Mouse (Mus musculus) heart, embryonic 13.5 days (tissue): ENCODE data around the gene Gm49320. TPM values are rescaled to one million over a fixed set of nuclear protein-coding genes. Genes with fewer than 3 reads are reported as not detected.

Source experiments
- ATAC-seq: fragments of 200-750 bp; cut with Nextera tagmentation; 2 replicates; pipeline ENCODE4 v1.8.0; 2017; ENCODE audit warnings: moderate TSS enrichment; ENCODE audit not compliant: insufficient number of reproducible peaks, low FRiP score, low TSS enrichment; ENCODE audit errors: extremely low read depth
- H3K27ac ChIP-seq: fragments of 300-500 bp; sonication (generic); replicated peaks from 2 replicates; pipeline ENCODE4 v1.5.1; 2015; ENCODE audit warnings: moderate library complexity, mild to moderate bottlenecking, inconsistent platforms
- H3K27me3 ChIP-seq: fragments of 300-500 bp; sonication (generic); replicated peaks from 2 replicates; pipeline ENCODE4 v1.6.1; 2015; ENCODE audit warnings: mild to moderate bottlenecking, inconsistent platforms
- H3K36me3 ChIP-seq: fragments of 300-500 bp; sonication (generic); 2 replicates; pipeline ENCODE4 v1.6.1; 2015; ENCODE audit warnings: mild to moderate bottlenecking, inconsistent platforms
- H3K4me1 ChIP-seq: fragments of 300-500 bp; sonication (generic); 2 replicates; pipeline ENCODE4 v1.6.1; 2015; ENCODE audit warnings: inconsistent platforms
- H3K4me2 ChIP-seq: fragments of 300-500 bp; sonication (generic); 2 replicates; pipeline ENCODE4 v1.6.1; 2015; ENCODE audit warnings: inconsistent platforms, mild to moderate bottlenecking, moderate library complexity
- H3K4me3 ChIP-seq: fragments of 300-500 bp; sonication (generic); 2 replicates; pipeline ENCODE4 v1.5.1; 2015; ENCODE audit warnings: moderate library complexity, mild to moderate bottlenecking, inconsistent platforms
- H3K9ac ChIP-seq: fragments of 300-500 bp; sonication (generic); 2 replicates; pipeline ENCODE4 v1.6.1; 2015; ENCODE audit warnings: inconsistent platforms, mild to moderate bottlenecking, moderate library complexity
- H3K9me3 ChIP-seq: fragments of 300-500 bp; sonication (generic); 2 replicates; pipeline ENCODE4 v1.6.1; 2016; ENCODE audit warnings: inconsistent platforms
- WGBS: fragments of 180-500 bp; shearing (Covaris S2); methylation state at CpG from one replicate; pipeline ENCODE4 v1.1.7; 2015; ENCODE audit warnings: mixed read lengths; 5-methylcytosine and 5-hydroxymethylcytosine counted together
- polyA plus RNA-seq: library from polyadenylated mRNA; unstranded; fragments of >200 nt; fragmentation: Nextera tagmentation; extraction: Ambion mirVana; gene quantifications from 2 replicates; pipeline ENCODE4 v1.2.1, GENCODE M21; 2015

The Gm49320 gene
- polyA plus RNA-seq, 1 experiment from 2014 or later = 0.52 TPM

DNA sequence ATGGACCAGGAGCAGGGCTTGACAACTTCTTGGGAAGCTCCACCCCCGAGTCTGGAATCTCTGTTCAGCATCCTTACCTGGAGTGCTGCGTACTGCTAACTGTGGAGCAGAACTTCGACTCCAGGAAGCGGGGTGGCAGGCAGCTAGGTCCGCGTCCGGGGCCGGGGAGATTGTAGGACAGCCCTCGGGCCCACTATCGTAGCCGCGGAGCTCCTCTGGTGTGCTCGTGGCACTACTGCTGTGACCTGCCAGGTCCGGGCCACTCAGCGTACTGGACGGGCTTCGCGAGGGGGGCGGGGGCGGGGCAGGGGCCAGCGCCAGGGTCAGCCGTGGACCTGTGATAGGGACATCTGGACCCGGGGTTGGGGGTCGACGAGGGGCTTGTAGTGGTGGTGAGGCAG, 25.9 kb upstream of the Gm49320 start:
- Histone ChIP-seq H3K9me3 (no peaks in the 10 kb centered on the region), H3K36me3 (peaks cover 3% of the 10 kb centered on the region; the same call in 1 of the 2 replicates), H3K27me3 (peaks cover 80% of the 10 kb centered on the region), H3K9ac (peak overlapping the region; percentile 71), H3K4me1 (peaks cover 37% of the 10 kb centered on the region), H3K4me3 (peak overlapping the region; percentile 51), H3K4me2 (peak overlapping the region; percentile 82), H3K27ac (no peak overlapping the region)
- WGBS = under 1% methylated on average over 25 of the region's 25 CpGs
- peak; percentile 48 for ATAC-seq

DNA sequence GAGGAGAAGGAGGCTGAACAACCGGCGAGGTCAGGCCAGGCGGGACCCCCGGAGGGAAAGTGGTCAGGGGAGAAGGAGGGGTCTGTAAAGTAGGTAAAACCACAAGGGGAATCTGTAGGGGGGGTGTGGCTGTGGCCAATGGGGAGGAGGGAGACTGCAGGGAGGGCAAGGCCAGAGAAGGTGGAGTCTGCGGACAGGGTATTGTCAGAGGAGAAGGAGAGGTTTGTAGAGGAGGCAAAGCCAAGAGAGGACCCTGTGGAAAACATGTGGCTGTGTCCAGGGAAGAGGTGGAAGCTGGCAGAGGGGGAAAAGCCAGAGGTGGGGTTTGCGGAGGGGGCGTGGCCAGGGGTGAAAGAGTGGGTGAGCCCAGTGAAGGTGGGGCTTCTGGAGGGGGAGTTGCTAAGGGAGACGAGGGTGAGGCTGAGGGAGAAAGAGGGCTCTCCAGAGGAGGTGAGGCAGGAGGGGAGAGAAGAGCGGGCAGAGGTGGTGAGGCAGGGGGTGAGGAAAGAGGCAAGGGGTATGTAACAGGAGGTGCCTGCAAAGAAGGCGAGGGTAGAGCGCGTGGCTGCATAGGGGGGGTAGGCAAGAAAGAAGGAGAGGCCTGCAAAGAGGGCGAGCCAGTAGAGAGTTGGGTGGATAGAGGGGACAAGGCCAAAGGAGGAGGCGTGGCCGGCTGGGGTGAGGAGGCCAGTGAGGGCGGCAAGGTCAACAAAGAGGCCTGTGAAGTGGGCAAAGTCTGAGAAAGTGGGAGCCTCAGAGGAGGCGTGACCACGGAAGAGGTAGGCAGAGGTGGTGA, 25.3 kb upstream of the Gm49320 start:
- peak overlapping the region; percentile 51 for H3K4me3 ChIP-seq
- H3K4me1 ChIP-seq = peaks cover 37% of the 10 kb centered on the region
- no peak overlapping the region for H3K27ac ChIP-seq
- 3% methylated on average over 18 of the region's 18 CpGs for WGBS
- peak overlapping the region; percentile 82 for H3K4me2 ChIP-seq
- no peaks in the 10 kb centered on the region for H3K9me3 ChIP-seq
- peaks cover 3% of the 10 kb centered on the region; the same call in 1 of the 2 replicates for H3K36me3 ChIP-seq
- ATAC-seq = peak; percentile 17; the same call in 1 of the 2 replicates
- H3K9ac ChIP-seq = peak overlapping the region; percentile 71
- H3K27me3 ChIP-seq = peaks cover 80% of the 10 kb centered on the region

DNA sequence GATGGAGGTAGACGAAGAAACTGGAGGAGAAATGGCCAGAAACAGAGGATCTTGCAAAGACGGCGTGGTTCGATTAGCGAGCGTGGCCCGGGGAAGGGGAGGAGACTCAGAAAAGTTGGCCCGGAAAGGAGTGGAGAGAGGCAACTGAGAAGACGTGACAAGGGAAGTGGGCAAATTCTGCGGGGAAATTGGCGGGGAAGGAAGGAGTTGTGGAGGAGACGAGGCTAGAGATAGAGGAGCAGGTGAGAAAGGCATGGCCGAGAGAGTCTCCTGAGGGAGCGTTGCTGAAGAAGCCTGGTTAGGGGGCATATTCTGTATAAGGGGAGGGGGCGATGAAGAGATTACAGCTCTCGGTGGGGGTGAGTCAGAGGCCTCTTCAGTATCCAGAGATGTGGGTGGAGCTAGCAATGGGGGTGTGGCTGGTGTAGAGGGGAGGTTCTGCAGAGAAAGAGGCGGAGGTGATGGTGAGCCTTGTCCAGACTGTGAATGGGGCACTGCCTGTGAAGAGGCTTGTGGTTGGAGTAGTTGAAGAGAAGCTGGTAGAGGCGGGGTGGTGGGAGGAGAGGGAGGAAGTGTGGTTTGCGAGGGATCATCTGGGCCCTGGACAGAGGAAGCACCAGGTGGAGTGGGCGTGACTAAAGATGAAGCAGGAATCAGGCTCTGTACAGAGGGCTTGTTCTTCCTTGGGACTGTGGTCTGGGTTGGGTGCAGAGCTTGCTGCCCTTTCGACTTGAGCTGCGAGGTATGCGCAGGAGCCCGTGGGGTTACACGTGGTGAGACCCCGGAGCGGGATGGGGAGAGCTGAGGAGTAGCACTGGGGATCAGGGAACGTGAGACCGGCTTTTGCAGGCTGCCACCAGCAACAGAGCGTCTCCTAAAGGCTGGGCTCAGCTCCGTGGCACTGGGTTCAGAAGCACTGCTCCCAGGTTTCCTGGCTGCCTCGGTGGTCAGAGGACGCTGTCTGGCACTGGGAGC, 24.4 kb upstream of the Gm49320 start:
- Histone ChIP-seq H3K27ac (no peak overlapping the region), H3K27me3 (peaks cover 86% of the 10 kb centered on the region)

DNA sequence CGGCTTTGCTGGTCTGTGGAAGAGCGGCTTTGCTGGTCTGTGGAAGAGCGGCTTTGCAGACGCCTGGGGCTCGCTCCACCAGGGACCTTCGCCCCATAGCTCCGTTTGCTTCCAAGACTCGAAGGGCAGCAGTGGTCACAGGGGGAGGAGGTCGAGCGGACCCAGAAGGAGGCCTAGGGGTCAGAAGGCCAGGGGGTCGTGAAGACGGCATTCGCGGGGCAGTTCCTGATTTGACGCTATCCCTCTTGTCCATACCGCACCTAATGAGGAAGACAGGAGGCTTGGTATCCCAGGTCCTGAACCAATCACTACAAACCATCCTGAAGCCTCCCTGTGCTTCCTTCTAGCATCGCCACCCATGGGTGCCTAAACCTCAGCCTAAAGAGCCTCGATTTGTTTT, 22.4 kb upstream of the Gm49320 start:
- Histone ChIP-seq H3K4me3 (peak overlapping the region; percentile 63), H3K9ac (peak overlapping the region; percentile 79), H3K36me3 (no peaks in the 10 kb centered on the region), H3K27me3 (peaks cover 87% of the 10 kb centered on the region), H3K9me3 (no peaks in the 10 kb centered on the region), H3K4me1 (peaks cover 37% of the 10 kb centered on the region), H3K27ac (no peak overlapping the region), H3K4me2 (peak overlapping the region; percentile 96)
- 8% methylated on average over 18 of the region's 18 CpGs for WGBS
- no peak for ATAC-seq

More for the DNA sequence above, 24.4 kb upstream of the Gm49320 start:
- 5% methylated on average over 33 of the region's 33 CpGs for WGBS
- Histone ChIP-seq H3K4me3 (peak overlapping the region; percentile 51), H3K9me3 (no peaks in the 10 kb centered on the region), H3K9ac (peak overlapping the region; percentile 71), H3K4me1 (peaks cover 37% of the 10 kb centered on the region), H3K36me3 (peaks cover 3% of the 10 kb centered on the region; the same call in 1 of the 2 replicates), H3K4me2 (peak overlapping the region; percentile 82)
- peak; percentile 62 for ATAC-seq

DNA sequence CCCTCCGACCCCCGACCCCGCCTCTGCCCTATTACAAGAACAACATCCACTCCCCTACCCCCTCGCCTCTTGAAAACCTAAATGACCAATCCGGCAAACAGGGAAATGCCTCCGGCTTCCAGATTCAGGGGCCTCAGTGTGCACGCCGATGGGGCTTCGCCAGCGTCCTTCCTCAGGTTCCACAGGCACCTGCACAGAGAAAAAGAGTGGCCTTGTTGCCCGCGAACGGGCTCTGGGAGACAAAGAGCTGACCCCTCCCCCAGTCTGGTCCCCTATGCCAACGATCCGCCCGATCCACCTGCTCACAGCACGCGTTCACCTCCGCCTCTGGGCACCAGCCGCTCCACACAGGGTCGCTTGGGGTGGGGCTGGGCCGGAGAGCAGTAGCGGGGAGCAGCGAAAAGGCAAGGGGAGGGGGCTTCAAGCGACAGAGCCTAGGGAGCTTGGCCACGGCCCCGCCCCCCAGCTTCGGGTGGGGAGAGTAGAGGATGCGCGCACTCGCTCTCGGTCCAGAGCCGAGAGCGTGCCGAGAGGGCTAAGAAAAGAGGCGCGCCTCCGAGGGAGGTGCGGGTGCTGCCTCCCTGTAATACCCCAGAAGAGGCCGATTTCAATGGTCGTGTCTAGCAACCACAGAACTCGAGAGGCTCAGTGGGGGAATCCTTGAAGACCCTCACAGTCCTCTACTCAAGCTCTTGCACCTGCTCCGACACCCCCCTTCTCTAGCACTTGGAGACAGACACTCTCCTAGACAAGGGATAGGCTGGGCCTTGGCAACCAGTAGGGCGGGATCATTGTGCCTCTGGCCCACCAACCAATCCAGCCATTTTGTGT, 21.7 kb upstream of the Gm49320 start, which contains the start of gene Prr36:
Gene Prr36, minus strand, starts transcription at position 669 of the 831 bp plus-strand sequence.
- ATAC-seq = no peak
- Histone ChIP-seq H3K9me3 (no peaks in the 10 kb centered on the region), H3K27me3 (peaks cover 82% of the 10 kb centered on the region), H3K9ac (peak within 1 kb of the TSS; percentile 79), H3K4me2 (peak within 1 kb of the TSS; percentile 96), H3K36me3 (no peaks in the 10 kb centered on the region), H3K4me3 (peak within 1 kb of the TSS; percentile 63), H3K27ac (no peak within 1 kb of the TSS), H3K4me1 (peaks cover 37% of the 10 kb centered on the region)
- 3% methylated on average over 44 of the region's 44 CpGs for WGBS

DNA sequence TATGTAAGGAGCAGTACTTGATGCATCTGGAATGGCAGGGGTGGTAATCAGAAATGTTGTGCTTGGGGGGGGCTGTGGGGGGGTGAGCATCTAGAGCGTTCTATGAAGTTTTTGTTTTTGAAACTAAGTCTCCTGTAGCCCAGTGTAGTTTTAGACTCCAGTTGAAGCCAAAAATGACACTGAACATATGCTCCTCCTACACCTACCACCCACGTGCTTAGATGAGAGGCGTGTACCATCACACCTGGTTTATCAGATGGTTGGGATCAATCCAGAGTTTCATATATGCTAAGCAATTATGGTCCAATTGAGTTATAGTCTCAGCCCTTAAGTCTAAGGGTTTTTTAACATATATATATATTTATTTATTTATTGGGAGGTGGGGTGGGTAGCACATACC, 19.0 kb upstream of the Gm49320 start:
- H3K4me3 ChIP-seq = no peak overlapping the region
- H3K9ac ChIP-seq = no peak overlapping the region
- no peak overlapping the region for H3K27ac ChIP-seq
- 75% methylated on average over 3 of the region's 3 CpGs for WGBS
- H3K9me3 ChIP-seq = no peaks in the 10 kb centered on the region
- no peak overlapping the region for H3K4me2 ChIP-seq
- no peaks in the 10 kb centered on the region for H3K36me3 ChIP-seq
- H3K27me3 ChIP-seq = peaks cover 76% of the 10 kb centered on the region
- H3K4me1 ChIP-seq = peaks cover 17% of the 10 kb centered on the region
- ATAC-seq = no peak

DNA sequence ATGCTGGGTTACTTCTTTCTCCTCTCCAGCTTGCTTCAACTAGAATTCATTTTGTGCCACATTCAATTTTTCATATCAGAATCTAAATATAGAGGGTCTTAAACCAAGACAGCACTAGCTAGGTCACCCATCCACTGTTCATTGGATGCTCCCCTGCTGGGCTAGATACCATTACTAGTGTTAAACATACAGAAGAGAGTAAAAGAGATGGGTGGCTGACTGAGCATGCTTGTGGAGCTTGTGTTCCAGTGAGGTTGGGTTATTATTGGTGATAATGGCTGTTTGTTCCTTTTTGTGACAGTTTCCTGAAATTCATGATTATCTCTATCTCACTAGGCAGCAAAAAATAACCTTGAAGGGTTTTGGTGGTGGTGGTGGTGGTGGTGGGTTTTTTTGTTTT, 16.6 kb upstream of the Gm49320 start:
- H3K27ac ChIP-seq = no peak overlapping the region
- no peaks in the 10 kb centered on the region for H3K36me3 ChIP-seq
- H3K4me1 ChIP-seq = peaks cover 11% of the 10 kb centered on the region
- peaks cover 76% of the 10 kb centered on the region for H3K27me3 ChIP-seq
- no peak overlapping the region for H3K9ac ChIP-seq
- no peak for ATAC-seq
- no peaks in the 10 kb centered on the region for H3K9me3 ChIP-seq
- H3K4me2 ChIP-seq = no peak overlapping the region
- H3K4me3 ChIP-seq = no peak overlapping the region

DNA sequence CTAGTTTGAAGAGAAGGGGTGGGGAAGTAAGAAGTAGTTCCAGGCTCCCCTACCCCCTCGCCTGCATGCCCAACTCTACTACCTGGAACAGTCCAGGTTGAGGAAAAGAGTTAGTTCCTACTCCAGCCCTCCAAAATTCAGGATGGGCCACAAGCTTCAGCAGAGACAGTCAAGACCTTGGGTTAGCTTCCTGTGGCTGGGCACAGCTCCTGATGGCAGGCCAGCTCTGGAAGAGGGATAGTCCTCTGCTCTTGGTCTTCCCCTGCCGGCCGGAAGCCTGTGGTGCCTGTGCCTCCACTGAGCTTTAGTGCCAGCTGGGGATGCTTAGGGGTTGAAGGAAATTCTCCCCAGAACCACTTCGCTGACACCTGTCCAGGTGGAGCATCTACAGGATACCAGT, 12.3 kb upstream of the Gm49320 start:
- H3K9me3 ChIP-seq = no peaks in the 10 kb centered on the region
- H3K27me3 ChIP-seq = peaks cover 69% of the 10 kb centered on the region
- no peaks in the 10 kb centered on the region for H3K36me3 ChIP-seq
- H3K4me2 ChIP-seq = peak overlapping the region; percentile 65
- ATAC-seq = no peak
- H3K4me3 ChIP-seq = peak overlapping the region; percentile 39
- 24% methylated on average over 4 of the region's 4 CpGs for whole genome bisulfite sequencing
- H3K9ac ChIP-seq = peak overlapping the region; percentile 70; the same call in 1 of the 2 replicates
- no peak overlapping the region for H3K27ac ChIP-seq
- peaks cover 14% of the 10 kb centered on the region for H3K4me1 ChIP-seq

DNA sequence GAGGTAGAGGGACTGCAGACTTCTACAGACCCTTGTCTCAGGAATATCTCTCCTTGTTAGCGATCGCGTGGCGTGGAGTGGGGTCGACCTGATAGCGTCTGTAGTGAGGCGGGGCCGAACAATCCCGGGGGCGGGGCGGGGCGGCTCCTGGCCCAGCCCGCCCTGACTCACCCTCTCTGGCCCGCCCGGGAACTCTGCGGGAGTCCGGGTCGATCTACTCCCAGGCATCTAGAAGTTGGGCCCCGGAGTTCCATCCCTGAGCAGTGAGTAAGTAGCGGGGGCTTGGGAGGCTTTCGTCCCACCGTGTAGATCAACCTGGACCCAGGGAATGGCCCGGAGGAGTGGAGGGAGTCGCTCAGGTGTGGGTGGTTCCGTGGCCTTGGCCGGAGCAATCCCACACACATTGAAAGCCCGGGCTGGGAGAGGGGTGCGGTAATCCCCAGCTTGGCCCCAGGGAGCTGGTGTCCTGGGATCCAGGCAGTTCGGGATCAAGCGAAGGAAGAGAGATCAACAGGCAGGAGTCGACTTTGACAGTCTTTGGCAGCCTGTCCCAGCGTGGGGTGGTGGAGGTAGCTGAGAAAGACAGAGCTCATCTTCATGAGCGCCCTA, 11.8 kb upstream of the Gm49320 start, which contains the start of gene Lrrc8e:
Gene Lrrc8e, plus strand, starts transcription at position 89 of the 609 bp plus-strand sequence.
- no peak for ATAC-seq
- Histone ChIP-seq H3K27ac (no peak within 1 kb of the TSS), H3K9me3 (no peaks in the 10 kb centered on the region), H3K36me3 (no peaks in the 10 kb centered on the region), H3K27me3 (peaks cover 69% of the 10 kb centered on the region), H3K9ac (peak within 1 kb of the TSS; percentile 70), H3K4me2 (peak within 1 kb of the TSS; percentile 65), H3K4me3 (peak within 1 kb of the TSS; percentile 39), H3K4me1 (peaks cover 14% of the 10 kb centered on the region)
- WGBS = 3% methylated on average over 33 of the region's 33 CpGs

DNA sequence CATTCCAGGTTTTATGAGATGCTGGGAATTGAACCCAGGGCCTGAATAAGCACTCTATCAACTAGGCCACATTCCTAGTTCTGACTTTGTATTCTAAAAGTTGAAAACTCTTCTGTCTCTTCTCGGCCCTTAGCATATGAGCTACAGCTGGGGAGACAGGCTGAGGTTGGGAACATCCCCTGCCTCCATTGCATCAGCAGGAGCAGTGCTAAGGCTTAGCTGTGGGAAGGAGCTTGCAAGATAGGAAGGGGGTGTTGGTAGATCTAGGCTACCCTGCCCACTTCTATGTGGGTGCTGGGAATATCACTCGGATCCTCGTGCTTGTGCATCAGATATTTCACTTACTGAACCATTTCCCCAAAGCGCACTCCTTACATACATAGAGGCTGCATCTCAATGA, 10.7 kb upstream of the Gm49320 start:
- ATAC-seq = no peak
- peaks cover 14% of the 10 kb centered on the region for H3K4me1 ChIP-seq
- H3K27ac ChIP-seq = no peak overlapping the region
- H3K9me3 ChIP-seq = no peaks in the 10 kb centered on the region
- 81% methylated on average over 4 of the region's 4 CpGs for WGBS
- no peak overlapping the region for H3K4me3 ChIP-seq
- H3K27me3 ChIP-seq = peaks cover 69% of the 10 kb centered on the region
- no peak overlapping the region for H3K9ac ChIP-seq
- no peaks in the 10 kb centered on the region for H3K36me3 ChIP-seq
- no peak overlapping the region for H3K4me2 ChIP-seq
